Mouse (Mus musculus): ENCODE results near the gene Cep68.

- no peak for TF ChIP-seq GATA1 (IDR thresholded peaks at IDR 0.05; ENCODE audit: borderline replicate concordance, low read length)
- no peak for TF ChIP-seq FLI1 (IDR thresholded peaks at IDR 0.05; ENCODE audit: low read length)
Measured at GRCm38 (mm10) chr11:20193100-20193736, 56.0 kb downstream of the Cep68 start.

Data from megakaryocyte, embryonic 14.5 days (primary cell).